Mouse (Mus musculus): ENCODE data around the gene Gm20388. TPM values are rescaled to one million over a fixed set of nuclear protein-coding genes. Genes with fewer than 3 reads are reported as not detected.

Gm20388 gene
- polyA plus RNA-seq, 1 experiment from 2014 or later = 5.5 TPM

GRCm38 (mm10) chr8:121395316-121395715 lies 1484.7 kb downstream of the Gm20388 start:
- 53% methylated on average over 11 of the region's 11 CpGs for WGBS
- H3K27ac ChIP-seq = 0 out of 2 replicates have a peak overlapping the region, but pooled peaks have one; percentile 40
- DNase-seq (ENCODE audit: extremely low spot score, low spot score) = no peak
- no peaks in the 10 kb centered on the region for H3K36me3 ChIP-seq (replicated peaks)
- H3K4me3 ChIP-seq = no peak overlapping the region
- H3K4me1 ChIP-seq = peaks cover 86% of the 10 kb centered on the region
- H3K27me3 ChIP-seq (ENCODE audit: poor library complexity, severe bottlenecking) = peaks cover 99% of the 10 kb centered on the region
- no peaks in the 10 kb centered on the region for H3K9me3 ChIP-seq

- no peak for DNase-seq (ENCODE audit: extremely low spot score, low spot score)
- H3K4me1 ChIP-seq = peaks cover 82% of the 10 kb centered on the region
- H3K27ac ChIP-seq = peak overlapping the region; percentile 69
Observed at GRCm38 (mm10) chr8:121396151-121396550, 1485.5 kb downstream of the Gm20388 start.

GRCm38 (mm10) chr8:121397201-121397698 lies 1486.6 kb downstream of the Gm20388 start:
- no peak for DNase-seq (ENCODE audit: extremely low spot score, low spot score)
- 0 out of 2 replicates have a peak overlapping the region, but pooled peaks have one; percentile 69 for H3K27ac ChIP-seq
- WGBS = 41% methylated on average over 10 of the region's 10 CpGs
- H3K27me3 ChIP-seq (ENCODE audit: poor library complexity, severe bottlenecking) = peaks cover 95% of the 10 kb centered on the region
- no peak overlapping the region for H3K4me3 ChIP-seq
- H3K9me3 ChIP-seq = no peaks in the 10 kb centered on the region
- H3K4me1 ChIP-seq = peaks cover 78% of the 10 kb centered on the region
- H3K36me3 ChIP-seq (replicated peaks) = no peaks in the 10 kb centered on the region

More at GRCm38 (mm10) chr8:121396151-121396550, 1485.5 kb downstream of the Gm20388 start:
- Histone ChIP-seq H3K4me3 (peak overlapping the region; percentile 13; the same call in 1 of the 2 replicates), H3K36me3 (replicated peaks) (no peaks in the 10 kb centered on the region), H3K9me3 (no peaks in the 10 kb centered on the region), H3K27me3 (ENCODE audit: poor library complexity, severe bottlenecking) (peaks cover 96% of the 10 kb centered on the region)
- 7% methylated on average over 11 of the region's 11 CpGs for WGBS

DNA sequence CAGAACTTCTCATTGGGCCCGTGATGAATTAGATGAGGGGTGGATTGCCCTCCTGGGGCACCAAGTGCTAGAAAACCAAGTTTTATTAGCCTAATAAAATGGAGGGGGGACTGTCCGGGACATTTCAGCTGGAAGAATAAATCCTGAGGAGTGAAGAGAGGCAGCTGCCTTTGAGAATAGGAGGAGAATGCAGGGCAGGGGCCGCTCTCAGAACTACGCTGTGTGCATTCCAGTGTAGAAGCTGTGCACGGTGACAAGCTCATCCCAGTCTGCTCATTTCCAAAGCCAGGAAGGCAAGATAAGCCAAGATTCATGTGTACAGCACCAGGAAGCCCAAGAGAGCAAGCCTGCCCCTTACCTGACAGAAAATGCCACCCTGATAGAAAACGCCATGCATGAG lies 1487.4 kb downstream of the Gm20388 start:
- Histone ChIP-seq H3K9me3 (no peaks in the 10 kb centered on the region), H3K36me3 (replicated peaks) (no peaks in the 10 kb centered on the region), H3K4me3 (no peak overlapping the region), H3K4me1 (peaks cover 76% of the 10 kb centered on the region), H3K27ac (peak overlapping the region; percentile 40; the same call in 1 of the 2 replicates), H3K27me3 (ENCODE audit: poor library complexity, severe bottlenecking) (peaks cover 86% of the 10 kb centered on the region)
- DNase-seq (ENCODE audit: extremely low spot score, low spot score) = no peak
- 75% methylated on average over 6 of the region's 6 CpGs for WGBS

GRCm38 (mm10) chr8:121398724-121399123 lies 1488.1 kb downstream of the Gm20388 start:
- Histone ChIP-seq H3K9me3 (no peaks in the 10 kb centered on the region), H3K4me3 (no peak overlapping the region), H3K27ac (no peak overlapping the region), H3K4me1 (peaks cover 76% of the 10 kb centered on the region), H3K27me3 (ENCODE audit: poor library complexity, severe bottlenecking) (peaks cover 80% of the 10 kb centered on the region), H3K36me3 (replicated peaks) (no peaks in the 10 kb centered on the region)
- DNase-seq (ENCODE audit: extremely low spot score, low spot score) = no peak
- WGBS = 91% methylated on average over 20 of the region's 20 CpGs

- no peak for DNase-seq (ENCODE audit: extremely low spot score, low spot score)
- no peak overlapping the region for H3K4me3 ChIP-seq
- H3K36me3 ChIP-seq (replicated peaks) = no peaks in the 10 kb centered on the region
- H3K27me3 ChIP-seq (ENCODE audit: poor library complexity, severe bottlenecking) = peaks cover 75% of the 10 kb centered on the region
- H3K9me3 ChIP-seq = no peaks in the 10 kb centered on the region
- peaks cover 72% of the 10 kb centered on the region for H3K4me1 ChIP-seq
- H3K27ac ChIP-seq = no peak overlapping the region
- WGBS = 43% methylated on average over 3 of the region's 3 CpGs
Observed at GRCm38 (mm10) chr8:121399173-121399572, 1488.5 kb downstream of the Gm20388 start.

GRCm38 (mm10) chr8:121400581-121400980 lies 1489.9 kb downstream of the Gm20388 start:
- no peaks in the 10 kb centered on the region for H3K36me3 ChIP-seq (replicated peaks)
- 0 out of 2 replicates have a peak, but pooled peaks cover 7% of the 10 kb centered on the region for H3K9me3 ChIP-seq
- H3K4me3 ChIP-seq = no peak overlapping the region
- WGBS = 38% methylated on average over 9 of the region's 9 CpGs
- H3K27ac ChIP-seq = no peak overlapping the region
- no peak for DNase-seq (ENCODE audit: extremely low spot score, low spot score)
- H3K4me1 ChIP-seq = peaks cover 62% of the 10 kb centered on the region
- H3K27me3 ChIP-seq (ENCODE audit: poor library complexity, severe bottlenecking) = peaks cover 61% of the 10 kb centered on the region

GRCm38 (mm10) chr8:121403821-121404220 lies 1493.2 kb downstream of the Gm20388 start:
- peaks cover 33% of the 10 kb centered on the region for H3K4me1 ChIP-seq
- no peaks in the 10 kb centered on the region for H3K36me3 ChIP-seq (replicated peaks)
- WGBS = 86% methylated on average over 6 of the region's 6 CpGs
- no peak for DNase-seq (ENCODE audit: extremely low spot score, low spot score)
- H3K4me3 ChIP-seq = no peak overlapping the region
- H3K9me3 ChIP-seq = 0 out of 2 replicates have a peak, but pooled peaks cover 7% of the 10 kb centered on the region
- peaks cover 29% of the 10 kb centered on the region for H3K27me3 ChIP-seq (ENCODE audit: poor library complexity, severe bottlenecking)
- no peak overlapping the region for H3K27ac ChIP-seq

GRCm38 (mm10) chr8:121418081-121418480 lies 1507.4 kb downstream of the Gm20388 start:
- 42% methylated on average over 6 of the region's 6 CpGs for WGBS
- H3K4me1 ChIP-seq = peaks cover 23% of the 10 kb centered on the region
- H3K4me3 ChIP-seq = no peak overlapping the region
- no peak for DNase-seq (ENCODE audit: extremely low spot score, low spot score)
- no peaks in the 10 kb centered on the region for H3K36me3 ChIP-seq (replicated peaks)
- peaks cover 8% of the 10 kb centered on the region; the same call in 1 of the 2 replicates for H3K9me3 ChIP-seq
- H3K27ac ChIP-seq = peak overlapping the region; percentile 70; the same call in 1 of the 2 replicates
- no peaks in the 10 kb centered on the region for H3K27me3 ChIP-seq (ENCODE audit: poor library complexity, severe bottlenecking)

DNA sequence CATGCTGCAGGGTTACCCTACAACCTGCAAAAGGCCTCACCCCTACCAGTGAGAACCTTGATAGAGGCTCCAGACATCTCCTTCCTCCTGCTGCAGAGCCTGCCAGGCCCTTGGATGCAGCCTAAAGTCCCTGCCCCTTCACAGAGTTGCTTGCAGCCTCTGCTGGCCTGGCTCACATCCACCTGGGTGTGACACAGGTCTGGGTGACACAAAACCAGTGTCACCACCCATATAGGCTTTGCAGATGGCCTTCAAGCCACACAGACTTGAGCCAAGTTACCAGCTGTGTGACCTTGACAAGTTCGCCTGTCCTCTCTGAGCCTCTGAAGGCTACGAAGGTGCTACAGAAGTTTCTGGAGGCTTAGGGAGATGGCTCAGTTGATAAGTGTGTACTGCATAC lies 1508.9 kb downstream of the Gm20388 start:
- Histone ChIP-seq H3K9me3 (peaks cover 4% of the 10 kb centered on the region; the same call in 1 of the 2 replicates), H3K4me1 (peaks cover 23% of the 10 kb centered on the region), H3K4me3 (no peak overlapping the region), H3K27me3 (ENCODE audit: poor library complexity, severe bottlenecking) (no peaks in the 10 kb centered on the region), H3K27ac (no peak overlapping the region), H3K36me3 (replicated peaks) (no peaks in the 10 kb centered on the region)
- 89% methylated on average over 2 of the region's 2 CpGs for WGBS
- no peak for DNase-seq (ENCODE audit: extremely low spot score, low spot score)

GRCm38 (mm10) chr8:121421009-121421408 lies 1510.4 kb downstream of the Gm20388 start:
- H3K36me3 ChIP-seq (replicated peaks) = no peaks in the 10 kb centered on the region
- 92% methylated on average over 5 of the region's 5 CpGs for WGBS
- no peaks in the 10 kb centered on the region for H3K27me3 ChIP-seq (ENCODE audit: poor library complexity, severe bottlenecking)
- DNase-seq (ENCODE audit: extremely low spot score, low spot score) = no peak
- H3K4me1 ChIP-seq = peaks cover 23% of the 10 kb centered on the region
- no peak overlapping the region for H3K27ac ChIP-seq
- H3K9me3 ChIP-seq = peaks cover 4% of the 10 kb centered on the region; the same call in 1 of the 2 replicates
- no peak overlapping the region for H3K4me3 ChIP-seq

DNA sequence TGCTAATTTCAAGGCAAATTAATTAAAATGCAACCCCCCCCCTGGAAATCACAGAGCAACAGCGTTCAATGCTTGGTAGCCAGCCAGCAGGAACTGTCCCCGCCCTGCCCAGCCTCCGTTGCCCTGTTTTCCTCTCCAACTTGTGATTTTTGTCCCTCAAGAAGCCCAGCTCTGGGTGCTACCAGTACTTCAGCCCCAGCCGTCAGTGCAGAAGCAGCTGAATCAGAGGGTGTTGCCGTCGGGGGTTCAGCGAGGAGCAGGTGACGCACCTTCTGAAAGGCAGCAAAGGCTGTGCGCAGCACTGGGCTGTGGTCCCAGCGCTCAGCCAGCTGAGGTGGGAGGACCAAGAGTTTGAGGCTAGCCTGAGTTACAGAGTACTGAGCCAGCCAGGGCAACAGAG lies 1513.4 kb downstream of the Gm20388 start:
- DNase-seq (ENCODE audit: extremely low spot score, low spot score) = no peak
- H3K4me3 ChIP-seq = no peak overlapping the region
- no peaks in the 10 kb centered on the region for H3K27me3 ChIP-seq (ENCODE audit: poor library complexity, severe bottlenecking)
- H3K36me3 ChIP-seq (replicated peaks) = no peaks in the 10 kb centered on the region
- H3K27ac ChIP-seq = no peak overlapping the region
- H3K4me1 ChIP-seq = 0 out of 2 replicates have a peak, but pooled peaks cover under 1% of the 10 kb centered on the region
- 93% methylated on average over 10 of the region's 10 CpGs for WGBS
- H3K9me3 ChIP-seq = peaks cover 4% of the 10 kb centered on the region; the same call in 1 of the 2 replicates

DNA sequence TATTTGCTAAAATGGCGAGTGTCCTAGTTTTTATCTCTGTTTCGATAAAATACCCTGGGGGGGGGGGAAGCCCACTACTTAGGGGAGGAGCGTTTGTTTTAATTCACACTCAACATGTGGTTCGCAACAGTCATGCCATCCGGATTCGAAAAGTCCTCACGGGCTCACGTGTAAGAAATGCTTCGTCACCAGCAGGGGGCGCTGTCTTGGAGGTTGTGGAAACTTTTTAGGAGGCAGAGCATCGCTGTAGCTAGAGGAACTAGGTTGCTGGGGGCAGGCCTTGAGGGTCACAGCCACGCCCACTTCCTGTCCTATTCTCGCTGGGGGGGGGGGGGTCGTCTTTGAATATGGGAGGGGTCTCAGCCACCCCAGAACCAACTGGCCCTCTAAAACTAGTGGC lies 1514.0 kb downstream of the Gm20388 start:
- H3K9me3 ChIP-seq = peaks cover 4% of the 10 kb centered on the region; the same call in 1 of the 2 replicates
- WGBS = 86% methylated on average over 14 of the region's 14 CpGs
- H3K36me3 ChIP-seq (replicated peaks) = no peaks in the 10 kb centered on the region
- H3K27me3 ChIP-seq (ENCODE audit: poor library complexity, severe bottlenecking) = no peaks in the 10 kb centered on the region
- no peak overlapping the region for H3K27ac ChIP-seq
- 0 out of 2 replicates have a peak, but pooled peaks cover 3% of the 10 kb centered on the region for H3K4me1 ChIP-seq
- no peak overlapping the region for H3K4me3 ChIP-seq
- no peak for DNase-seq (ENCODE audit: extremely low spot score, low spot score)
